Mouse (Mus musculus): ENCODE results near the gene Ibsp. TPM values are rescaled to one million over a fixed set of nuclear protein-coding genes. Genes with fewer than 3 reads are reported as not detected.

Gene Ibsp
- polyA plus RNA-seq (2012; rRNA removed) = not detected in 2 replicates

DNA sequence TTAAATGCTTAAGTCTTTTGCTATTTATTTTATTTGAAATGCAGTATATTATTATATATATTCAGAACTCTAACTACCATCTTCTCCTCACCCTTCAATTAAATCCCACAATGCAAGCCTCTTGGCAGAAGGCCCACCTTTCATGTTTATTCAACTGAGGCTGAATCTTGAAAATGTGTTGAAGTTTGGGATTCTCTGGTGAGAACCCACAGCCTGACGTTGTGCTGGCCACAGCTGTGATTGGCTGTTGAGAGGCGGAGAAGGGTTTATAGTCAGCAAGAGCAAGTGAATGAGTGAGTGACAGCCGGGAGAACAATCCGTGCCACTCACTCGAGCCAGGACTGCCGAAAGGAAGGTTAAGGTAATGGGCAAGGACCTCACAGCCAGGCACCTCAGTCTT is at the start of gene Ibsp:
Gene Ibsp, plus strand, starts transcription at position 178 of the 400 bp plus-strand sequence.
- Histone ChIP-seq H3K4me1 (ENCODE audit: control insufficient read depth, insufficient read depth, low read length) (no peaks in the 10 kb centered on the region), H3K4me3 (replicated peaks; ENCODE audit: extremely low read depth, low read depth, low read length) (no peak within 1 kb of the TSS)
- no peak for TF ChIP-seq POLR2A (IDR thresholded peaks at IDR 0.05; ENCODE audit: borderline replicate concordance, extremely low read depth, low read depth, low read length)
- TF ChIP-seq CTCF (IDR thresholded peaks at IDR 0.05; ENCODE audit: insufficient read depth, low read length) = no peak
- DNase-seq = no peak
- WGBS = 44% methylated on average over 6 of the region's 6 CpGs

DNA sequence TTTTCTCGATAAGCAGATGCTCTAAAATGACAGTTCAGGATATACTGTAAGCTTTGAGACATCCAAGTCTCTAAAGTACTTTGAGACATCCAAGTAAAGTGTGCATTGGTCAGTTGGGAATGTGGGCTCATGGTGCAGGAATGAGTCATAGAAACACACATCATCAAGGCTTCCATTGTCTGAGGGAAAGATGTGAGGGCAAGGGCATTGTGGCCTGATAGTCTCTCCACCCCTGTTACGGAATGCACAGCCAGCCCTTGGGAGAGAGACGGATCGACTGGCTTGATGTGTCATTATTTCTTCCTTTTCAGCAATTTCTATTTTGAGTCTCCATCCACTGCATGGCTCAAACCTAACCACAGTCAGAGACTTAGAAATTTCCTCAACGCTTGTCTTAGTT is 47.2 kb upstream of the Ibsp start:
- DNase-seq = no peak
- H3K4me3 ChIP-seq (replicated peaks; ENCODE audit: extremely low read depth, low read depth, low read length) = no peak overlapping the region
- TF ChIP-seq POLR2A (IDR thresholded peaks at IDR 0.05; ENCODE audit: borderline replicate concordance, extremely low read depth, low read depth, low read length) (no peak), CTCF (IDR thresholded peaks at IDR 0.05; ENCODE audit: insufficient read depth, low read length) (no peak)
- H3K4me1 ChIP-seq (ENCODE audit: control insufficient read depth, insufficient read depth, low read length) = no peaks in the 10 kb centered on the region
- 74% methylated on average over 5 of the region's 5 CpGs for WGBS

DNA sequence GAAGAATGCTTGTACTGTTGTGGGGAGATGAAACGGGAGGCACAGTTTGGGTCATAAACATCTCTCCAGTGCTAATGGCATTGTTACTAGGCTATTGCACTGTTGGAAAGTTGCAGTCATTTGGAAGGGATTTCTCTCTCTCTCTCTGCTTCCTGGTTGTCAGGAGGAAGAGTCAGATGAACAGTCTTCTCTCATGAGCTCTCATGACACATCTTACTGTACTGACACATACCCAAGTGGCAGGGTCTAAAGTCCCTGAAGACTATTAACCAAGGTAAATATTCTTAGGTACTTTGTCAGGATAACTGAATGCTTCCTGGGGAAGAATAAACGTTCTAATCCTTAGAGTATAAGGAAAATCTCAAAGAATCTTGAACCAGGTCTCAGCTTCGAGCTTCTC is 42.4 kb upstream of the Ibsp start:
- WGBS = 69% methylated on average over 3 of the region's 3 CpGs
- TF ChIP-seq CTCF (IDR thresholded peaks at IDR 0.05; ENCODE audit: insufficient read depth, low read length) = no peak
- no peak for TF ChIP-seq POLR2A (IDR thresholded peaks at IDR 0.05; ENCODE audit: borderline replicate concordance, extremely low read depth, low read depth, low read length)
- no peak for DNase-seq

DNA sequence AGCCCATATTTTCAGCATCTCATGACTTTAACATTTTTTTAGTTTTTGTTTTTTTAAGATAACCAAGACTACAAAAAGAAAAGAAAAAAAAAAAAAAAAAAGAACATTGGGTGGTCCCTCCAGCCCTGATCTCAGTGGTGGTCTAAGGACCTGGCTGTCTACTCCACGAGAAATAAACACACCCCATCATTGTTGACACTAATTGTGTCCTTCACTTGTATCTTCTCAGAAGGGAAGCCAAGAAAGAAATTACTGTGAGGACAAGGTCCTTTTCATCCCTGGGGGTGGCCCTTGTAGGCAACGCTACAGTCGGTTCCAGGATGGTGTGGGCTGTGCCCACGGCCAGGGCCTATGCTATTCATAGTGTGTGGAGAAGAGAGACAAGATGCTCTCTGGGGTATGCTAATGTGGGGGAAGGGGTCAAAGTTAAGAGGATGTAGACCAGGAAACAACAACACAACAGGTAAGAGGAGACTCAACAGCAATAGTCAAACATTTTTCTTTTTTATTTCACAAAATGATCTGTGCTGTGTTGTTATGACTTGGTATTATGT is 37.0 kb upstream of the Ibsp start:
- no peak for TF ChIP-seq CTCF (IDR thresholded peaks at IDR 0.05; ENCODE audit: insufficient read depth, low read length)
- TF ChIP-seq POLR2A (IDR thresholded peaks at IDR 0.05; ENCODE audit: borderline replicate concordance, extremely low read depth, low read depth, low read length) = no peak
- 54% methylated on average over 4 of the region's 4 CpGs for WGBS

More for the DNA sequence above, 42.4 kb upstream of the Ibsp start:
- Histone ChIP-seq H3K4me1 (ENCODE audit: control insufficient read depth, insufficient read depth, low read length) (no peaks in the 10 kb centered on the region), H3K4me3 (replicated peaks; ENCODE audit: extremely low read depth, low read depth, low read length) (no peak overlapping the region)

DNA sequence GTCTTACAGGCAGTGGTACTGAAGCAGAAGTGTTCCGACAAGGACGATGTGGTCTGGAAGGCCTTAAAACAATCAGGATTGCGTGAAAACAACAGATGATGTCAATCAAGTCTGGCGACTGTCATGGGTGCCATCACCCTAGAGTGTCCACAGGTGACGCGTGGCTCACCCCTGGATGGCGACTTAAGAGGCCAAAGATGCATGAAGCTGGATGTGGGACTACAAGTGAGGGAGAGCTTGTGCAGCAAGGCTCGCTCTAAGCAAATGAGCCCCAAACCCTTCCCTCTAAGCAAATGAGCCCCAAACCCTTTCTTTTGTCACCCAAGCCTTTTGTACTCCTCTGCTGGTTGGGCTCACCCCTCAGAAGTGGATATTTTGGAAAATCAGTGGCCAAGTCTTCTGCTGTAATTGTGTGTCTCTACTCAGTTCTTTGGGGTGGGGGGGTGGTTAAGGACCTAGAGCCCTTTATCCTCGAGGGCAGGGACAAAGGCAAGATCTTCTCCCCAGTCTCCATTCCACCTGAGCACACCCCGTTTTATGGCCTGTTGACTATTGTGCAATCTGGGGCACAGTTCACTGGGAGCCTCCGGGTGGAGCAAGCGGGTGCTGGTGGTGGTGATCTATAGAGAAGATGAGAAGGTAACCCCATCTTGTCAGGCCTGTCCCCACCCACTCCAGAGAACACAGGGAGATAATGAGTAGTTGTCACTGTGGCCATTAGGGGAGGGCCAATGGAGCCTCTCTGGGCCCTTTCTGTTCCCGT is 35.8 kb upstream of the Ibsp start:
- WGBS = 91% methylated on average over 13 of the region's 13 CpGs
- DNase-seq = no peak
- TF ChIP-seq POLR2A (IDR thresholded peaks at IDR 0.05; ENCODE audit: borderline replicate concordance, extremely low read depth, low read depth, low read length) (no peak), CTCF (IDR thresholded peaks at IDR 0.05; ENCODE audit: insufficient read depth, low read length) (no peak)
- Histone ChIP-seq H3K4me3 (replicated peaks; ENCODE audit: extremely low read depth, low read depth, low read length) (no peak overlapping the region), H3K4me1 (ENCODE audit: control insufficient read depth, insufficient read depth, low read length) (no peaks in the 10 kb centered on the region)

More for the DNA sequence above, 37.0 kb upstream of the Ibsp start:
- no peak for DNase-seq
- no peak overlapping the region for H3K4me3 ChIP-seq (replicated peaks; ENCODE audit: extremely low read depth, low read depth, low read length)
- no peaks in the 10 kb centered on the region for H3K4me1 ChIP-seq (ENCODE audit: control insufficient read depth, insufficient read depth, low read length)

DNA sequence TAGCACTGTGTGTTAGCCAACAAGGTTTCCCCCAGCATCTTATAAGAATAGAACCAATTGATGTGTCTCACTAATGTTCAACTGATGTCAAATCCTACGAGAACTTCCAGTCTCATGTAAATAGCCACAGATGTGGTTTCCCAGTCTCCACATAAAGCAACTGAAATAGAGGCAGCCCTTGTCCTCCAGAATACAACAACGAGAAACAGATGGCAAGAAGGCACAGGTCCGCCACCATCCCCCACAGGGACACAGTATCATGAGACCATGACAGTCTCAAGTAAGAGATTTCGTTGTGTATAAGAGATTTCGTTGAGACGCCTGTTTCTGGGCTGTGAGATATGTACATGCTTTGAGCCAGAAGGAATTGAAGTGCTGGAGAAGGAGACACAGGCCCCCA is 4.8 kb upstream of the Ibsp start:
- DNase-seq = no peak
- WGBS = 79% methylated on average over 6 of the region's 6 CpGs
- H3K4me1 ChIP-seq (ENCODE audit: control insufficient read depth, insufficient read depth, low read length) = no peaks in the 10 kb centered on the region
- no peak for TF ChIP-seq POLR2A (IDR thresholded peaks at IDR 0.05; ENCODE audit: borderline replicate concordance, extremely low read depth, low read depth, low read length)
- no peak for TF ChIP-seq CTCF (IDR thresholded peaks at IDR 0.05; ENCODE audit: insufficient read depth, low read length)
- no peak overlapping the region for H3K4me3 ChIP-seq (replicated peaks; ENCODE audit: extremely low read depth, low read depth, low read length)

DNA sequence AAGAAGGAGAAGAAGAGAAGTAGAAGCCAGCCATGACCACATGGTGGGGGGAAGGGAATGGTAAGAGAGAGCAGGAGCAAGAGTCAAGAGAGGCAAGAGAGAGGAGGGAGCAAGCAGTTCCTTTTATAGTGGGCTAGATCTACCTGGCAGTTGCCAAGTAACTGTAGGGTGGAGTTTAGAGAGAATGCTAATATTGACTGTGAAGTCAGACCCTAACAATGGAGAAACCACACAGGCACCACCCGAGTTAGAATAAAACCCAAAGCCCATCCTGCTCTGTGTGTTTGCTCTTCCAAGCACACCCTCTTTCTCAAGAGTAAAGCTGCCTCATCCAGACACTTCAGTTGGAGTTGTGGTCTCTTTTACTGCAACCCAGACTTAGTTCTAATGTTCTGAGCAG is 15.1 kb downstream of the Ibsp start:
- no peak for DNase-seq
- no peak for TF ChIP-seq CTCF (IDR thresholded peaks at IDR 0.05; ENCODE audit: insufficient read depth, low read length)
- TF ChIP-seq POLR2A (IDR thresholded peaks at IDR 0.05; ENCODE audit: borderline replicate concordance, extremely low read depth, low read depth, low read length) = no peak
- no peak overlapping the region for H3K4me3 ChIP-seq (replicated peaks; ENCODE audit: extremely low read depth, low read depth, low read length)
- WGBS = 52% methylated on average over 1 of the region's 1 CpGs
- no peaks in the 10 kb centered on the region for H3K4me1 ChIP-seq (ENCODE audit: control insufficient read depth, insufficient read depth, low read length)

DNA sequence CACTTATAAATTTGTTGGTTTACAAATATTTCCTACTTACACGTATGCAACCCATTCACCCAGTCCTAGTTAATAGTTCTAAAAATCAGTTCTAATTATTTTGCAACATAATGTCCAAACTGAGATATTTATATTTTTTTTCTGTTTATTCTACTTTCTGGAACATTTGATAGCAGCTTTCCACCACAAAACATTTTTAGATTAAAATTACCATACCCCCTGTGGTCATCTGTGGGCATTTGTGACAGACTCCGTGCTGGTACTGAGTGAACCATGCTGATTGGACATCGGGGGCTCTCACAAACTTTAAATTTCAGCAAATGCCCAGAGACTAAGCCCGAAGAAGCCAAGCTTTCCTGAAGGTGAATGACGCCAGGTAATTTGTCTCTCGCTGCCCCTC is 26.1 kb downstream of the Ibsp start, which contains the start of gene Mepe:
Gene Mepe, plus strand, starts transcription at position 301 of the 400 bp plus-strand sequence.
- Histone ChIP-seq H3K4me3 (replicated peaks; ENCODE audit: extremely low read depth, low read depth, low read length) (no peak within 1 kb of the TSS), H3K4me1 (ENCODE audit: control insufficient read depth, insufficient read depth, low read length) (no peaks in the 10 kb centered on the region)
- TF ChIP-seq CTCF (IDR thresholded peaks at IDR 0.05; ENCODE audit: insufficient read depth, low read length) (no peak), POLR2A (IDR thresholded peaks at IDR 0.05; ENCODE audit: borderline replicate concordance, extremely low read depth, low read depth, low read length) (no peak)
- DNase-seq = no peak
- WGBS = 87% methylated on average over 6 of the region's 6 CpGs

DNA sequence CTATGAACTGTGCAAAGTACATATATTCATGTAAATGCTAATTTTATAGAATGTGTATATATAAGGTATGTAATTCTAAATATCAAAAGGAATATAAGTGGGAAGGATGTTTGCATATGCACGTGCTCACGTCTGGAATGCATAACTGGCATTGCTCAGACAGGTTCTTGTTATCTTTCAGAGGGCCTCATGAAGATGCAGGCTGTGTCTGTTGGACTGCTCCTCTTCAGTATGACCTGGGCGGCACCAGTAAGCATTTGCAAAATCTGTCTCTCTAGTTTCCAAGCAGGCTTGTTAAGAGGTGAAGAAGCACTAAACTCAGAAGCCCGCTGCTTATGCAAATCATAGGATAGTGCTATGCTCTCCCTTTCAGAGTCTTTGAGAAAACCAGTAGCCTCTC is 27.9 kb downstream of the Ibsp start:
- Histone ChIP-seq H3K4me1 (ENCODE audit: control insufficient read depth, insufficient read depth, low read length) (no peaks in the 10 kb centered on the region), H3K4me3 (replicated peaks; ENCODE audit: extremely low read depth, low read depth, low read length) (no peak overlapping the region)
- TF ChIP-seq POLR2A (IDR thresholded peaks at IDR 0.05; ENCODE audit: borderline replicate concordance, extremely low read depth, low read depth, low read length) (no peak), CTCF (IDR thresholded peaks at IDR 0.05; ENCODE audit: insufficient read depth, low read length) (no peak)
- WGBS = 61% methylated on average over 4 of the region's 4 CpGs
- DNase-seq = no peak

DNA sequence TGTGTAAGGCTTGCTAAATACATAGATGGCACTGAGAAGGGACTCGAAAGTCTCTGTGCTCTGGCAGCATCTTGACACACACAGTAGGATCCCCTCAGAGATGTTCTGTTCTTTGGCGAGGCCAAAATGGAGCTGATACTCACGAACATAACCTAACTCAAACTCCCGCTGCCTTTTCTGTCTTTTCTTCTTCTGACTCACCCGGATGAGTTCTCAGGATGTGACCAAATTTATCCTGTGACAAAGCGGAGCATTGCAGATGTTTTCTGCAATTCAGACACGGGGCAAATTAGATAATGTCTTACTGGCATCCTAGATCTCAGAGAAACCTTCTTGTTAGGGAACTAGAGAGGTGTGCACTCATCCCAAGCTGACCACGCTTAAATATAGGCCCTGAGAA is 28.4 kb downstream of the Ibsp start:
- 70% methylated on average over 8 of the region's 8 CpGs for WGBS
- no peak for DNase-seq
- Histone ChIP-seq H3K4me1 (ENCODE audit: control insufficient read depth, insufficient read depth, low read length) (no peaks in the 10 kb centered on the region), H3K4me3 (replicated peaks; ENCODE audit: extremely low read depth, low read depth, low read length) (no peak overlapping the region)
- no peak for TF ChIP-seq POLR2A (IDR thresholded peaks at IDR 0.05; ENCODE audit: borderline replicate concordance, extremely low read depth, low read depth, low read length)
- TF ChIP-seq CTCF (IDR thresholded peaks at IDR 0.05; ENCODE audit: insufficient read depth, low read length) = no peak

All from lung, adult 2 months (tissue).